Mouse (Mus musculus) liver, postnatal 0 days (tissue): ENCODE data around the gene Ncln.

Experiments
- CTCF ChIP-seq: sonication (generic); IDR thresholded peaks from 2 replicates; pipeline ENCODE4 v1.5.1; 2016; ENCODE audit warnings: antibody characterized with exemption, low read depth
- EP300 ChIP-seq: IDR thresholded peaks from 2 replicates; pipeline ENCODE4 v1.6.1; 2016; ENCODE audit warnings: antibody characterized with exemption, low read depth, mild to moderate bottlenecking

DNA sequence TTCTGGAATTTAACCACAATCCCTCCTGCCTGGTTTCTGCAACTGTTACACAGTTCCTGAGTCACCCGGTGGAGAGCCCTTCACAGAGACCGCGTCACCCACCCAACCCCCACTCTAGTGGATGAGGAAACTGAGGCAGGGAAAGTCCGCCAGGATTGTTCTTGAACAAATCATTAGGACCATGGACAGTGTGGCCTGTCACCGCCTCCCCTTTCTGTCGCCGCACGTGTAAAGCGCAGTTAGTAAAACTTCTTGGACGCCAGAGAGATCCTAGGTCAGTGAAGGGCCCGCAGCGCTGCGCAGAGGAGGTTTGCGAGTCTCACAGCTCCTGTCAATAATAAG lies 43.3 kb downstream of the Ncln start:
- no peak for TF ChIP-seq CTCF
- TF ChIP-seq EP300 = no peak
